Mouse (Mus musculus) CH12.LX (cell line): Measurements from ENCODE around the gene Ccl7. TPM values are rescaled to one million over a fixed set of nuclear protein-coding genes. Genes with fewer than 3 reads are reported as not detected.

Experiments used
- DNase-seq: peaks from one replicate; pipeline ENCODE4 v3.0.0-alpha.2; 2013; ENCODE audit errors: extremely low read depth
- H3K27ac ChIP-seq: 2 replicates; pipeline ENCODE4 v1.5.1; 2012; ENCODE audit warnings: low read depth, mild to moderate bottlenecking, control low read depth, moderate library complexity; ENCODE audit not compliant: insufficient read depth
- H3K27me3 ChIP-seq: replicated peaks from 2 replicates; pipeline ENCODE3; 2012; ENCODE audit warnings: inconsistent platforms
- H3K36me3 ChIP-seq, 2 experiments: replicated peaks in 1 of 2; 2 replicates each; pipeline versions ENCODE3 to v1.6.1; 2012; ENCODE audit warnings: inconsistent platforms in 1 of 2, low read length in 1 of 2, mild to moderate bottlenecking in 1 of 2, mixed read lengths in 1 of 2, moderate library complexity in 1 of 2; ENCODE audit not compliant: control insufficient read depth in 1 of 2, insufficient read depth in 1 of 2
- H3K4me1 ChIP-seq, 2 experiments: 2 replicates each; pipeline ENCODE4 v1.6.1; 2012; ENCODE audit warnings: inconsistent platforms in 1 of 2, moderate library complexity in 1 of 2; ENCODE audit not compliant: insufficient read depth in 2 of 2, control insufficient read depth in 1 of 2
- H3K4me2 ChIP-seq: 2 replicates; pipeline ENCODE4 v1.6.1; 2012; ENCODE audit warnings: low read depth, mild to moderate bottlenecking, control low read depth; ENCODE audit not compliant: poor library complexity, insufficient read depth, severe bottlenecking
- H3K4me3 ChIP-seq, 3 experiments: fragments of 150-350 bp in 1 of 3; sonication (generic) in 1 of 3; replicated peaks in 1 of 3; 2 replicates each; pipeline versions ENCODE3 to v1.5.1; 2011 to 2012; ENCODE audit warnings: low read depth in 2 of 3, low read length in 2 of 3, mild to moderate bottlenecking in 2 of 3, moderate library complexity in 2 of 3, control low read depth in 1 of 3, improper control_type of control experiment in 1 of 3, inconsistent platforms in 1 of 3, mixed read lengths in 1 of 3; ENCODE audit not compliant: poor library complexity in 1 of 3
- H3K79me2 ChIP-seq: replicated peaks from 2 replicates; pipeline ENCODE4 v1.6.1; 2012; ENCODE audit warnings: mild to moderate bottlenecking, moderate library complexity; ENCODE audit not compliant: control insufficient read depth, poor library complexity, insufficient read depth, severe bottlenecking; ENCODE audit errors: extremely low read depth
- H3K9ac ChIP-seq: 2 replicates; pipeline ENCODE4 v1.6.1; 2012; ENCODE audit warnings: low read depth, mild to moderate bottlenecking, control low read depth, moderate library complexity; ENCODE audit not compliant: insufficient read depth
- H3K9me3 ChIP-seq: replicated peaks from 2 replicates; pipeline ENCODE3; 2012; ENCODE audit warnings: low read length, inconsistent platforms, mixed read lengths
- BHLHE40 ChIP-seq: IDR thresholded peaks from 2 replicates; pipeline ENCODE4 v1.6.1; 2011; ENCODE audit warnings: mild to moderate bottlenecking, low read depth, low read length, improper control_type of control experiment
- CTCF ChIP-seq, 2 experiments: IDR thresholded peaks in 1 of 2; conservative IDR thresholded peaks in 1 of 2; 2 replicates each; pipeline ENCODE4 v1.5.1; 2011 to 2012; ENCODE audit warnings: low read depth in 2 of 2, low read length in 2 of 2, improper control_type of control experiment in 1 of 2, inconsistent platforms in 1 of 2, mild to moderate bottlenecking in 1 of 2, moderate library complexity in 1 of 2
- ELF1 ChIP-seq: IDR thresholded peaks from 2 replicates; pipeline ENCODE4 v1.6.1; 2014; ENCODE audit warnings: low read depth, mild to moderate bottlenecking, inconsistent platforms, low read length, improper control_type of control experiment
- EP300 ChIP-seq: IDR thresholded peaks from 2 replicates; pipeline ENCODE4 v1.6.1; 2011; ENCODE audit warnings: low read length, improper control_type of control experiment
- IRF4 ChIP-seq: IDR thresholded peaks from 2 replicates; pipeline ENCODE4 v1.6.1; 2014; ENCODE audit warnings: low read depth, mild to moderate bottlenecking, inconsistent platforms, low read length, improper control_type of control experiment
- MAFK ChIP-seq: IDR thresholded peaks from 2 replicates; pipeline ENCODE4 v1.6.1; 2011; ENCODE audit warnings: low read length, improper control_type of control experiment; ENCODE audit not compliant: insufficient replicate concordance
- MAX ChIP-seq: IDR thresholded peaks from 2 replicates; pipeline ENCODE4 v1.6.1; 2011; ENCODE audit warnings: low read length, improper control_type of control experiment
- MYC ChIP-seq: IDR thresholded peaks from 2 replicates; pipeline ENCODE4 v1.6.1; 2011; ENCODE audit warnings: low read depth, mild to moderate bottlenecking, improper control_type of control experiment, low read length
- NRF1 ChIP-seq: IDR thresholded peaks from 2 replicates; pipeline ENCODE4 v1.6.1; 2014; ENCODE audit warnings: low read depth, mild to moderate bottlenecking, inconsistent platforms, low read length, improper control_type of control experiment, moderate library complexity
- POLR2AphosphoS2 ChIP-seq: IDR thresholded peaks from 2 replicates; pipeline ENCODE4 v1.6.1; 2011; ENCODE audit warnings: low read depth, low read length, improper control_type of control experiment
- RAD21 ChIP-seq: IDR thresholded peaks from 2 replicates; pipeline ENCODE4 v1.6.1; 2011; ENCODE audit warnings: low read depth, mild to moderate bottlenecking, low read length, improper control_type of control experiment, moderate library complexity
- SIN3A ChIP-seq: IDR thresholded peaks from 2 replicates; pipeline ENCODE4 v1.6.1; 2012; ENCODE audit warnings: low read length, improper control_type of control experiment, inconsistent platforms
- SMC3 ChIP-seq: IDR thresholded peaks from 2 replicates; pipeline ENCODE4 v1.6.1; 2011; ENCODE audit warnings: low read depth, low read length, improper control_type of control experiment
- TBP ChIP-seq: conservative IDR thresholded peaks from 2 replicates; pipeline ENCODE4 v1.6.1; 2011; ENCODE audit warnings: low read depth, low read length, improper control_type of control experiment
- UBTF ChIP-seq: IDR thresholded peaks from 2 replicates; pipeline ENCODE4 v1.6.1; 2012; ENCODE audit warnings: low read depth, mild to moderate bottlenecking, inconsistent platforms, low read length, improper control_type of control experiment, moderate library complexity
- USF1 ChIP-seq: IDR thresholded peaks from 2 replicates; pipeline ENCODE4 v1.6.1; 2014; ENCODE audit warnings: low read depth, mild to moderate bottlenecking, inconsistent platforms, low read length, improper control_type of control experiment
- USF2 ChIP-seq: conservative IDR thresholded peaks from 2 replicates; pipeline ENCODE4 v1.6.1; 2011; ENCODE audit warnings: low read depth, low read length, improper control_type of control experiment
- ZMIZ1 ChIP-seq: IDR thresholded peaks from 2 replicates; pipeline ENCODE4 v1.6.1; 2012; ENCODE audit warnings: low read depth, mild to moderate bottlenecking, inconsistent platforms, low read length, improper control_type of control experiment
- ZNF384 ChIP-seq: IDR thresholded peaks from 2 replicates; pipeline ENCODE4 v1.6.1; 2012; ENCODE audit warnings: low read depth, low read length, improper control_type of control experiment, inconsistent platforms
- dilution Hi-C: fragments of 300-500 bp; cut with MboI; formaldehyde crosslinking; loops from 2 replicates; pipeline ENCODE4 v1.14.3; 2020; ENCODE audit warnings: low sequenced_read_pairs; ENCODE audit not compliant: extremely low pct_unique_long_range_greater_than_20kb, extremely low pct_ligation_motif_present
- in situ Hi-C: fragments of 300-500 bp; cut with MboI; formaldehyde crosslinking; loops from 3 replicates; pipeline ENCODE4 v1.14.3; 2019; ENCODE audit warnings: low sequenced_read_pairs, low pct_ligation_motif_present, low pct_unique_long_range_greater_than_20kb, mixed read lengths
- polyA plus RNA-seq: library from polyadenylated mRNA; unstranded; fragments of >175 nt; gene quantifications from 2 replicates; pipeline ENCODE4 v1.2.1, GENCODE M21; 2012; ENCODE audit warnings: low read depth; ENCODE audit not compliant: insufficient read length
- total RNA-seq, 2 experiments: library from RNA; depleted of rRNA; stranded (reverse); fragments of 300-350 nt in 1 of 2; fragments of >200 nt in 1 of 2; gene quantifications; 2 replicates each; pipeline ENCODE4 v1.2.3; 2012 to 2014

Gene Ccl7
- total and polyA plus RNA-seq, 3 experiments: not detected

DNA sequence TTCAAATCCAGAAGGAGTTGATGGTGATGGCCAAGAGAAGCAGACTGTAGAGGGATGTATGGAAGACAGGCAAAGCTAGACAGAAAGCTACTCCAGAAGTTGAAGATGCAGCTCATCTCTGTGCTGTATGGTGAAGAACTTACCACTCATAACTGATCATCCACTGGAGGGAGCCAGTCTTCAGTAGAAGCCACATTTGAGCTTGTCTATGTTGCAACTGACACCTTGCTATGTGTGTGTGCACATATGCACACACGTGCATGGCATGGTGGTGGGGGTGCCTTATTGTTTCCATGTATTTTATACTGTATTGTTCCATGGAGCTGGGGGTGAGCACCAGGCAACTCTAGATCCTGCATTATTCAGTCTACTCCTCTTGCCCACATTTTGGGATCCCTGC lies 26.9 kb downstream of the Ccl7 start:
- dilution Hi-C loops (no loop called here), in situ Hi-C loops (loop anchor here (10.0 kb wide), 1 partner anchor 102 kb away; no protein-coding TSS in a partner anchor)
- peaks cover 3% of the 10 kb centered on the region for H3K9me3 ChIP-seq
- H3K79me2 ChIP-seq: no peaks in the 10 kb centered on the region
- H3K4me1 ChIP-seq: peaks cover 0 to 4% of the 10 kb centered on the region in 2 experiments; a peak in 2 of 4 replicates
- no peak overlapping the region for H3K4me3 ChIP-seq
- no peaks in the 10 kb centered on the region for H3K36me3 ChIP-seq
- H3K9ac ChIP-seq: no peak overlapping the region
- no peak for TF ChIP-seq NRF1
- TF ChIP-seq UBTF: no peak
- 0 out of 2 replicates have a peak, but pooled peaks have one; percentile 24 for TF ChIP-seq MYC
- peak in 1 of 2 experiments; percentile 77; a peak in 3 of 4 replicates for TF ChIP-seq CTCF (conservative IDR thresholded peaks at IDR 0.05 in 1 of 2, IDR thresholded peaks at IDR 0.05 in 1 of 2; ENCODE audit: low read depth in 2 of 2, low read length in 2 of 2)
- peak; percentile 63 for TF ChIP-seq RAD21
- TF ChIP-seq SMC3: peak; percentile 73
- TF ChIP-seq BHLHE40: peak; percentile 66
- 0 out of 2 replicates have a peak, but pooled peaks have one; percentile 11 for TF ChIP-seq IRF4
- peaks cover 24% of the 10 kb centered on the region for H3K27me3 ChIP-seq
- no peak overlapping the region for H3K4me2 ChIP-seq
- DNase-seq: peak; percentile 35
- H3K27ac ChIP-seq: no peak overlapping the region

DNA sequence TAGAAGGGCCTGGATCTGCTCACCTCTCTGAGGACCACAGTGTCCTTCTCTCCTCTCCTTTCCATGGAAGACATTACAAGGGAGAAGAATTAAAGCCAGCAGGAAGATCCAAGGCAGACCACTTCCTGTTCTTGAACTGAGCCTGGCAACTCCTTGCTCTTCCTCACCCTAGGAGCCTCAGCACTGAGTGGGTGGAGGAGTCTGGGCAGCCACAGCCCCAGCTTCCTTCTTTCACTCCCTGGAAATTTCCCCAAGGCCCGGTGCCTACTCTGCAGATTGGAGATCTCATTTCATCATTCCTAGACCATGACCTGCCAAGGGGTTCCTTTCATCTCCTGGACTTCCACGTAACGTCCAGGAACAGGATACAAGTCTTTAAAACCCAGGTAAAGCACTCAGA lies 27.5 kb downstream of the Ccl7 start:
- dilution Hi-C loops: no loop called here

DNA sequence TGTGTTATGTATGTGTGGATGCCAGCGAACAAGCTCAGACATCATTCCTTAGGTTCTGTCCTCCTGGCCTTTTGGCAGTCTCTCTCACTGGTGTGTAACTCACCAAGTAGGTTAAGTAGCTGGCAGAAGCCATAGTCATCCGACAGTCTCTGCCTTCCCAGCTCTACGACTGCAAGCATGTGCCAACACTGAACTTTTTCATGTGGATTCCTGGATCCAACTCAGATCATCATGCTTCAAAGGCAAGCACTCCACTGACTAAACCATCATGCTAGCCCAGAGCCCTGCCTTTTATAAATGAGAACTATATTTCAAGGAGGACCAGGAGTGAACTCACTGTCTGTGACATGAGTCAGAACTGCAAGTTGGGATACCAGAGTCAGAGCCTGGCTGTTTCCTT lies 28.2 kb downstream of the Ccl7 start:
- no peak overlapping the region for H3K4me3 ChIP-seq
- peaks cover 0 to 4% of the 10 kb centered on the region in 2 experiments; a peak in 2 of 4 replicates for H3K4me1 ChIP-seq
- dilution Hi-C loops (no loop called here), in situ Hi-C loops (loop anchor here (10.0 kb wide), 1 partner anchor 101 kb away; no protein-coding TSS in a partner anchor)
- H3K36me3 ChIP-seq: no peaks in the 10 kb centered on the region
- TF ChIP-seq ELF1: no peak
- no peak for TF ChIP-seq UBTF
- no peak for TF ChIP-seq MAFK
- TF ChIP-seq ZMIZ1: no peak
- TF ChIP-seq ZNF384: no peak
- TF ChIP-seq NRF1: no peak
- no peak for TF ChIP-seq MAX
- TF ChIP-seq USF1: no peak
- no peak for TF ChIP-seq USF2
- no peak overlapping the region for H3K4me2 ChIP-seq
- H3K9ac ChIP-seq: no peak overlapping the region
- DNase-seq: no peak
- peaks cover 3% of the 10 kb centered on the region for H3K9me3 ChIP-seq
- no peak overlapping the region for H3K27ac ChIP-seq
- peaks cover 36% of the 10 kb centered on the region for H3K27me3 ChIP-seq
- no peaks in the 10 kb centered on the region for H3K79me2 ChIP-seq

More for the DNA sequence above, 27.5 kb downstream of the Ccl7 start:
- Histone ChIP-seq H3K9me3 (peaks cover 3% of the 10 kb centered on the region), H3K9ac (no peak overlapping the region), H3K27ac (no peak overlapping the region), H3K27me3 (peaks cover 30% of the 10 kb centered on the region), H3K36me3 (no peaks in the 10 kb centered on the region), H3K4me1 (peaks cover 0 to 4% of the 10 kb centered on the region in 2 experiments; a peak in 2 of 4 replicates), H3K4me2 (no peak overlapping the region), H3K79me2 (no peaks in the 10 kb centered on the region), H3K4me3 (no peak overlapping the region)
- no peak for DNase-seq
- TF ChIP-seq ZMIZ1 (no peak), USF2 (no peak), EP300 (no peak), SIN3A (no peak), NRF1 (no peak), TBP (no peak), UBTF (no peak), POLR2AphosphoS2 (no peak)
- in situ Hi-C loops: loop anchor here (10.0 kb wide), 1 partner anchor 102 kb away; no protein-coding TSS in a partner anchor
